In the genomic region with DNA sequence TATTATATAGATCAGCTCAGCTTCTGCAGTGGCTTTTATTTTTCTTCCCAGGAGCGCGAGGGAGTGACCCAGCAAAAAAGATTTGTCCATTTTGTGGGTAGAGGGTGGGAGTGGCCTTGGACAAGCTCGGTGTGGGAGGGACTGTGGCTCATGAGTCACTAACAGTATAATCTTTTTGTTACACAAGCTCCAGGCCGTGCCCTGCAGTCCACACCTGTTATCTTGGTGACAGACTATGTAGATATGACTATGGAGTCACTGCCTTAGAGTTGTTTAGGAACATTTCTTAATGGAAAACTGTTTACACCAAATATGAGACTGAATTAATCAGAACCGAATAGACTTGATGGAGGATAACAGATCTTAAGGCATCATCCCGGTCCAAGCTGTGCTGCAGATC, we compare ENCODE assay signal across 15 mouse cellular contexts. TPM values are rescaled to one million over a fixed set of nuclear protein-coding genes. Genes with fewer than 3 reads are reported as not detected.
A peak's percentile ranks its signal among the peaks of the same experiment; 100 is the strongest.
DNase-seq lines count a peak whose midpoint lies in the region; ATAC-seq lines count a peak whose summit lies in the region.
"Had no signal": no experiment of that assay in that cellular context is flagged by ENCODE, and none has a peak within 500 bp of the region (broad histone marks: within the 10 kb centered on the region; RNA-seq: fewer than 3 reads in every experiment).

No protein-coding gene starts in this region.

- no peak overlapping the region for H3K27ac ChIP-seq in embryonic facial prominence, embryonic 14.5 days (replicated peaks; ENCODE audit: low read depth, low read length)
- H3K27ac ChIP-seq in embryonic facial prominence, embryonic 10.5 days (replicated peaks): no peak overlapping the region
- H3K27ac ChIP-seq in intestine, embryonic 16.5 days (ENCODE audit: low read length): no peak overlapping the region
- H3K27ac ChIP-seq: forebrain, embryonic 12.5 days; hindbrain, embryonic 15.5 days; limb, embryonic 10.5 days; midbrain, embryonic 10.5 days had no signal

- H3K4me3 ChIP-seq in embryonic facial prominence, embryonic 14.5 days (ENCODE audit: low read depth, low read length): no peak overlapping the region
- no peak overlapping the region for H3K4me3 ChIP-seq in embryonic facial prominence, embryonic 10.5 days
- no peak overlapping the region for H3K4me3 ChIP-seq in intestine, embryonic 16.5 days (ENCODE audit: low read length)
- H3K4me3 ChIP-seq: forebrain, embryonic 12.5 days; heart, embryonic 12.5 days; hindbrain, embryonic 15.5 days; limb, embryonic 10.5 days; midbrain, embryonic 10.5 days had no signal

- H3K9me3 ChIP-seq in embryonic facial prominence, embryonic 14.5 days (ENCODE audit: control insufficient read depth, low read length): no peaks in the 10 kb centered on the region
- H3K9me3 ChIP-seq in embryonic facial prominence, embryonic 10.5 days: no peaks in the 10 kb centered on the region
- no peaks in the 10 kb centered on the region for H3K9me3 ChIP-seq in intestine, embryonic 16.5 days (ENCODE audit: control insufficient read depth, low read length)
- H3K9me3 ChIP-seq: forebrain, embryonic 12.5 days; heart, embryonic 12.5 days; hindbrain, embryonic 15.5 days; limb, embryonic 10.5 days; midbrain, embryonic 10.5 days had no signal

- no peak overlapping the region for H3K4me2 ChIP-seq in embryonic facial prominence, embryonic 14.5 days (ENCODE audit: low read depth, low read length)
- no peak overlapping the region for H3K4me2 ChIP-seq in intestine, embryonic 16.5 days (ENCODE audit: low read depth, low read length)
- H3K4me2 ChIP-seq: forebrain, embryonic 12.5 days; heart, embryonic 12.5 days; hindbrain, embryonic 15.5 days had no signal

- H3K36me3 ChIP-seq in embryonic facial prominence, embryonic 14.5 days (ENCODE audit: control insufficient read depth, insufficient read depth, low read length): no peaks in the 10 kb centered on the region
- H3K36me3 ChIP-seq in embryonic facial prominence, embryonic 10.5 days (replicated peaks): no peaks in the 10 kb centered on the region
- H3K36me3 ChIP-seq in intestine, embryonic 16.5 days (ENCODE audit: control insufficient read depth, insufficient read depth, low read length): no peaks in the 10 kb centered on the region
- H3K36me3 ChIP-seq: forebrain, embryonic 12.5 days; heart, embryonic 12.5 days; hindbrain, embryonic 15.5 days; limb, embryonic 10.5 days; midbrain, embryonic 10.5 days had no signal

- peaks cover 10% of the 10 kb centered on the region for H3K4me1 ChIP-seq in embryonic facial prominence, embryonic 14.5 days (ENCODE audit: control insufficient read depth, insufficient read depth, low read length)
- H3K4me1 ChIP-seq in embryonic facial prominence, embryonic 10.5 days: peaks cover 17% of the 10 kb centered on the region
- H3K4me1 ChIP-seq in intestine, embryonic 16.5 days (ENCODE audit: control insufficient read depth, insufficient read depth, low read length): peaks cover 17% of the 10 kb centered on the region

- ATAC-seq in embryonic facial prominence, embryonic 14.5 days (ENCODE audit: low read depth): no peak
- peak; percentile 91 for ATAC-seq in intestine, embryonic 16.5 days
- peak; percentile 72 for ATAC-seq in megakaryocyte progenitor cell, adult 5-6 weeks (replicated peaks; ENCODE audit: poor library complexity)

- peak; percentile 38 for DNase-seq in embryonic facial prominence, embryonic 14.5 days (ENCODE audit: low spot score)
- DNase-seq in embryonic facial prominence, embryonic 10.5 days (ENCODE audit: low spot score): no peak
- DNase-seq in adrenal gland, adult 2 months: peak; percentile 73
- no peak for DNase-seq in frontal cortex, postnatal 36 days (ENCODE audit: low spot score in 2 of 2)
- no peak for DNase-seq in left cerebral cortex, adult 8-10 months (ENCODE audit: low spot score in 2 of 2)
- no peak for DNase-seq in gastrocnemius, adult 18-20 months (ENCODE audit: low spot score)
- DNase-seq: kidney, postnatal 4 days; thymus, postnatal 14 days had no signal

- H3K9ac ChIP-seq in embryonic facial prominence, embryonic 14.5 days (ENCODE audit: low read depth, low read length): no peak overlapping the region
- no peak overlapping the region for H3K9ac ChIP-seq in intestine, embryonic 16.5 days (ENCODE audit: low read depth, low read length)
- H3K9ac ChIP-seq: forebrain, embryonic 12.5 days; heart, embryonic 12.5 days; hindbrain, embryonic 15.5 days had no signal

- no peaks in the 10 kb centered on the region for H3K27me3 ChIP-seq in embryonic facial prominence, embryonic 14.5 days (replicated peaks; ENCODE audit: control insufficient read depth, insufficient read depth, low read length)
- H3K27me3 ChIP-seq in embryonic facial prominence, embryonic 10.5 days (replicated peaks; ENCODE audit: low read depth, poor library complexity, severe bottlenecking): peaks cover 9% of the 10 kb centered on the region; the same call in 1 of the 2 replicates
- no peaks in the 10 kb centered on the region for H3K27me3 ChIP-seq in intestine, embryonic 16.5 days (replicated peaks; ENCODE audit: control insufficient read depth, insufficient read depth, low read length)
- H3K27me3 ChIP-seq: forebrain, embryonic 12.5 days; hindbrain, embryonic 15.5 days had no signal

- 73% methylated on average over 6 of the region's 6 CpGs for WGBS in embryonic facial prominence, embryonic 14.5 days
- 84% methylated on average over 6 of the region's 6 CpGs for WGBS in embryonic facial prominence, embryonic 10.5 days
- 49% methylated on average over 6 of the region's 6 CpGs for WGBS in intestine, embryonic 16.5 days

RNA-seq across cellular contexts. Expression of a gene that starts 26.5 kb away (rescaled TPM):
- 7.9 and 9.2 TPM in 2 replicates for polyA plus RNA-seq in embryonic facial prominence, embryonic 14.5 days (2014; fragmentation: Nextera tagmentation; extraction: Ambion mirVana)
- polyA plus RNA-seq in embryonic facial prominence, embryonic 10.5 days (2016; fragmentation: Nextera tagmentation; extraction: Ambion mirVana): 2.9 and 3.9 TPM in 2 replicates
- 1 to 10 TPM in 1 of 2 experiments, not detected in 1; 1.1 TPM for total RNA-seq in adrenal gland, adult 2 months (2021)
- 0.06 TPM in 1 of 2 replicates, not detected in the other for polyA plus RNA-seq in adrenal gland, adult 2 months (2012; rRNA removed)
- 2.0 and 2.6 TPM in 2 replicates for polyA plus RNA-seq in intestine, embryonic 16.5 days (2015; fragmentation: Nextera tagmentation; extraction: Ambion mirVana)
- 0.27 TPM in 1 of 2 replicates, not detected in the other for total RNA-seq in megakaryocyte progenitor cell, adult 5-6 weeks (2015)
- 0.12 TPM in 1 of 2 replicates, not detected in the other for total RNA-seq in megakaryocyte progenitor cell, adult 5-6 weeks (2017)
- total RNA-seq in left cerebral cortex, adult 8-10 months (2022): 10 to 100 TPM in 2 of 4 experiments, 1 to 10 TPM in 2; 9.0 to 10.3 (median 9.7) TPM
- not detected for total RNA-seq in gastrocnemius, adult 18-20 months (2021)

Comparison
In these comparisons a context has a peak if more than half of its experiments do, and no peak if none do; other contexts are left out.
1. DNase-seq: peak in embryonic facial prominence, embryonic 14.5 days (single experiment) and adrenal gland, adult 2 months (single experiment); none in embryonic facial prominence, embryonic 10.5 days (single experiment), frontal cortex, postnatal 36 days (0 of 2), left cerebral cortex, adult 8-10 months (0 of 2) and gastrocnemius, adult 18-20 months (single experiment).
2. RNA of a gene that starts 26.5 kb away (total RNA-seq): 9.0 to 10.3 TPM in left cerebral cortex, adult 8-10 months; 1.1 TPM in adrenal gland, adult 2 months, 0.12 to 0.27 TPM in megakaryocyte progenitor cell, adult 5-6 weeks and not detected in gastrocnemius, adult 18-20 months; every median in the first group is over 4 times any median in the second.